Mouse (Mus musculus): Measurements from ENCODE around the gene Cdkn2d.
A peak's percentile ranks its signal among the peaks of the same experiment; 100 is the strongest.
"Not testable (repeated sequence)": the region's sequence is repeated elsewhere in the genome, so short reads cannot be mapped to it uniquely, and the experiment has no call there.

Cdkn2d gene

DNA sequence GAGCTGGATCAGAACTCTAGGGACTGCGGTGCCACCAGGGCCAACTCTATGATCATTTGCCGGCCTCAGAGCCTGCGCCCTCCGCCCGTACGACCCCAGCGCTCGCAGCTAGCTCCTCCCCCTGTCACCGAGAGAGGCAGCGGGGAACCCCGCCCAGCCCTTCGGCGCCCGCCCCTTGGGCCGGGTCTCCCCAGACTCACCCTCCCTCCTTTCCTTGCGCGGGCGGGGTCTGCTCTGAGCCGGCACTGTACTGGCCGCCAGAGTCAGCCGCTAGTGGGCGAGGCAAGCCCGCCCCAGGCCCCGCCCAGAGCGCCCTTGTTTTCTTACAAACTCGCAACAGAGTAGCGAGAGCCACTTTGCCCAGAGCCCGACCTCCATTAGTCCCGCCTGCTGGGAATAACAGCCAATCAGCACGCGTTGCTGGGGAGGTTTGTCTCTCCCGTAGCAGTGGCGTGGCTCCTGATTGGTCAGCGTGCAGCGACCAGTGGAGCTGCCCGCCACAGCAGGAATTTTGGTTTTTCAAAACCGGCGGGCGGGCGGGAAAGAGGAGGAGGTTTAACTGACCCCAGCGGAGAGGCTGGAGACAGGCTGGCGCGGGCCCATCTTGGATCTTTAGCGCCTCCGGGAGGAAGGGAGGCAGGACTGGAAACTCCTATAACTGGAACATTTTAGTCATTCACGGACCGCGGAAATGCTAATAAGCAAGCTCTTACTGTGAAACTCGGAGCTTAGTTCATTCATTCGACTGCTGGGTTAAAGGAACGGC, at the start of gene Cdkn2d:
Gene Cdkn2d (minus strand): TSS at position 386 of the 766 bp plus-strand sequence.
- DNase-seq: peak; percentile 100

DNA sequence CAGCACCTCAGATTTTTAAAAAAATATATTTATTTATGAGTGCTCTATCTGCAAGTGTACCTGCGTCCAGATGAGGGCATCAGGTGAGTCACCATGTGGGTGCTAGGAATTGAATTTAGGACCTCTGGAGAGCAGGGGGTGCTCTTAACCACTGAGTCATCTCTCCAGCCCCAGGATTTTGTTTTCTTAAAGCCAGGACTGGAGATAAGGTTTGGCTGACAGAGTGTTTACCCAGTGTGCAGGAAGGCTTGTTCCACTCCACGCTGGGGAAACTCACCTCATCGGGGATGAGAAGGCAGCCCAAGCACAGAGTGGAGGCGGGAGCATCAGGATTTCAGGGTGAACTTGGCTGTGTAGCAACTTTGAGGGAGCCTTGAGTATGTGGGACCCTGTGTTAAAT, 49.2 kb upstream of the Cdkn2d start:
- no peak for DNase-seq

DNA sequence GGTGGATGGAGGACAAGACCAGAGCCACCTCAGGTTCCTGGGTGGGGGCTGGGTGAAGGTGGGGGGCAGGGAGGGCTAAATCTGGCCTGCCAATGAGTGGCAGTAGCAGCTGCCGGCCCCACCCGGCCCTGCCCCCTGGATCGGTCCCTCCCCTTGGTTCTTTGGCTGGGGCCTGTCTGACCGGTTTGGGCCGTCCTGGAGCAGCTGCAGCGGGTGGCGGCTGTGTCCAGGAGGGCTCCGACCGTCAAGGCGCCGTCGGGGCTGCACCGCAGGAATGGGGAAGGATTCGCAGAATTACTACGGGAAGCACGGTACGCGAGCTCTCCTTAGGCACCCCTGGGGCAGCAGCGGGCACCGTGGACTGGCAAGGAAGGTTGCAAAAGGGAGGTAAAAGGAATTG, 46.4 kb upstream of the Cdkn2d start:
- no peak for DNase-seq

DNA sequence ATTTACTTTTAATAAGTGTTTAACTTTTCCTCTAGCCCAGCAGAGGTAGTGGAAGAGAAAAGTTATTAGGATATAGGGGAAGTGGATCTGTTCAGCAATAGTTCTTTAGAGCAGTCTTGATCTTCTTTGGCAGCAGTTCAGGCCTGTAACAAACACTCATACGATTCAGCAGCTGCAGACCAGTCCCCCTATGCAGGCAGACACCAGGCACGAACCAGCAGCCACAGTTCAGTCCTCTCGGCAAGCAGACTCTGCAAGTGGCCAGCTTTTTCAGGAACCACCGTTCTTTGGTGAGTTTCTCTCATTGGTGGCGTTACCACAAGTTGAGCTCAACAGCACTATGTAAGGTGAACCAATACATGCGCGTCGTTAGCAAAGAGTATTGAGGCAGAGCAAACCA, 45.3 kb upstream of the Cdkn2d start:
- DNase-seq: no peak

DNA sequence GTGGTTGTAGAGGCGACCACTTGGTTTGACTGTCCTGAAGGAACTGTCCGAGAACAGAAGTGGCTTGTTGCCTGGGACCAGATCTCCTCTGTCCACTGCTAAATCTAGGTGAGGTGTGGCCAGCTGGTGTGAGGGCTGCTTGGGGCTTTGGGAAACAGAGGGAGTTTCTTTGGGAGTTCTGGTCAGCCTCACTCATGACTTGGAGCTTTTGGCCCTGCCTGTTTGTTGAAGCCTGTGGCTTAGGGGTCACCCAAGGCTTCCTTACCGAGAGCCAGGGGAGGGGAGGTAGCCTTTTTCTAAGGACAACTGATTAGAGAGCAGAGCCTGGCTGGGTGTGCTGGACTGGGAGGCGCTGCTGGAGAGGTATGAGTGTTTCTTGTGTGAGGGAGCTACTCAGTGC, 44.2 kb upstream of the Cdkn2d start:
- DNase-seq: no peak

DNA sequence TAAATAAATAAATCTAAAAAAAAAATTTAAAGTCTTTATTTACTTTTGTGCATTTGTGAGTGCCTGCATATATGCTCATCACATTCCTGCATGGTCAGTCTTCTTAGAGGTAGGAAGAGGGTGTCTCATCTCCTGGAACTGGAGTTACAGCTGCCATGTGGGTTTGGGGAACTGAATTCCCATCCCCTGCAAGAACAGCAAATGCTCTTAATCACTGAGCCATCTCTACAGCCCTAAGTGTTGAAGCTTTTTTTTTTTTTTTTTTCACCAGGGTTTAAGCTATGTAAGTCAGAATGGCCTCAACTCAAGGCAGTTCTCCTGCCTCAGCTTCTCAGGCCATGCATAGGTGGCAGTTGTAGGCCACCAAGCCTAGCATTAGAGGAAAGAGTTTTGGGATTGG, 43.5 kb upstream of the Cdkn2d start:
- no peak for DNase-seq

DNA sequence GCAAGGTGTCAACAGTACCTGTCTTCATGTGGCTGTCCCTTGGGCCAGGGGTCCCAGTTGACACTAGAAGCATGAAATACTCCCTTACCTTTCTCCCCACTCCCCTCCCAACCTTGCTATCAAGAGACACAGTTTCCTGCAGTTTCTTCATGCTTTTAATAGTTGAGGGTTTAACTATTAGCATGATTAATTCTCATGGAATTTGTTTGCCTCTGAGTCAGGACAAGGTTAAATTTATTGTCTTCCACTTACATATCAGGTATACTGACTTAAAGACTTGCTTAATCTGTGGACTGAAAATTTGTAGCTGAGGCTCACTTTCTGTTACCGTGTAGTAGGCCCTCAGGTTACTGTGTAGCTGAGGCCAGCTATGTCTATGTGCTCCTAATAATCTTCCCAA, 42.3 kb upstream of the Cdkn2d start:
- DNase-seq: no peak

DNA sequence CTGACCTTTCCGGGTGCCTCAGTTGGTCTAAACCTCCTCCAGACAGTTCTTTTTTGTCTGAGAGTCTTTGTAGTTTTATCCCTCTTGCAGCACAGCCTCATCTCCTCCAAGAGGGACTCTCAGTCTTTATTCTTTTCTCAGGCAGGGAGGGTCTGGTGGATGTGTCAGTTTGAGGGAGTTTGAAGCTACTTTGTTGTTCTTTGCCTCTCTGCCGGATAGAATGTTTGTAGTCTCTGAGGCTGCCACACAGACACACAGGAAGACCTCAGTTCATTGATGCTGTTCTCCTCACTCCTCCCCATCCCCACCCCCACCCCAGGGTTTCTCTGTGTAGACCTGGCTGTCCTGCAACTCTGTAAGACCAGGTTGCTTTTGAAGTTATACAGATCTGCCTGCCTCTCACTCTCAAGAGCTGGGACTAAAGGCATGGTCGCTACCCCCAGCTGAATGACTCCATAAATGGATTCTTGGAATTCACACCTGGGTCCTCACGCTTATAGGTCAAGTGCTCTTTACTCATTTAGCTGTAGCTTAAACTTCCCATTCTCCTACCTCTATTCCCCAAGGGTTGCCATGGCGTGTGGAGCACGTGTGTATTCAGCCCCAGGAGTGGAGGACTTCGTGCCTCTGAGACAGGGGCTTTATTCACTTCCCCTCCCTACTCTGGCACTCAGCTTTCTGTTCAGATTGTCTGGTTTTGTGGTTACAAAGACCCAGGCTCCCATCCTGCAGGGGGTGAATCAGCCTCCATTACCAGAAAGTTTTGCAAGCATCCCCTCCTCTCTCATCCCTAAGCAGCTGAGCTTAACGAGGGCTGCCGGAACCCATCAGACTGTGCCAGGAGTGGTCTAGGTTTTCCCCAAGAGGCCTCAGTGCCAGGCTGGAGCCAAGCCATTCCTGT, 41.2 kb upstream of the Cdkn2d start:
- DNase-seq: peak; percentile 69

DNA sequence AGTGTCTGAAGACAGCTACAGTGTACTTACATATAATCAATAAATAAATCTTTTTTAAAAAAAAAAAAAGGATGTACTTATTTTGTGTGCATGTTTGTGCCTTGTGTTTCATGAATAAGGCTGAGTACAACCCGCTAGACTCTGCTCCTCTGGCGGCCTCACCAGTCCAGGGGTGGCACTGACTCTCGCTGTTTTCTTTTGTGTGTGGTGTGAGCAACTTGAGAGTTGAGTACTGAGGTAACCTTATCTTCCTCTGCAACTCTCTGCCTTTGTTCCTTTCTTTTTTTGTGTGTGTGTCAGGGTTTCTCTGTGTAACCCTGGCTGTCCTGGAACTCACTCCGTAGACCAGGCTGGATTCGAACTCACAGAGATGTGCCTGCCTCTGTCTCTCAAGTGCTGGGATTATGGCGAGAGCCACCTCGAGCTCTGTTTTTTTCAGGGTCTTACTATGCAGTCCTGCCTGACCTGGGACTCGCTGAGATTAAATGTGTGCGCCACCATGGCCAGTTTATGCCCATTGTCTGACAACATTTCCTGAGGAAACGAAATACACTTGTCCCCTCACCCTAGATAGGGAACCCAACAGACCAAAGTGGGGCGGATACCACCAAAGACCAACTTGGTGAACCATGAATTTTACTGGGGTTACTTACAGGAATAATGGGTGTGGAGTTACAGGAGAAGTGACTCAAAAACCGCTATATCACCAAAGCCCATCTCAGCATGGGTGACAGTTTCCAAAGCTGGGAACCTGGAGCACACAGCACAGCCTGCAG, 40.3 kb upstream of the Cdkn2d start:
- DNase-seq: peak; percentile 28

DNA sequence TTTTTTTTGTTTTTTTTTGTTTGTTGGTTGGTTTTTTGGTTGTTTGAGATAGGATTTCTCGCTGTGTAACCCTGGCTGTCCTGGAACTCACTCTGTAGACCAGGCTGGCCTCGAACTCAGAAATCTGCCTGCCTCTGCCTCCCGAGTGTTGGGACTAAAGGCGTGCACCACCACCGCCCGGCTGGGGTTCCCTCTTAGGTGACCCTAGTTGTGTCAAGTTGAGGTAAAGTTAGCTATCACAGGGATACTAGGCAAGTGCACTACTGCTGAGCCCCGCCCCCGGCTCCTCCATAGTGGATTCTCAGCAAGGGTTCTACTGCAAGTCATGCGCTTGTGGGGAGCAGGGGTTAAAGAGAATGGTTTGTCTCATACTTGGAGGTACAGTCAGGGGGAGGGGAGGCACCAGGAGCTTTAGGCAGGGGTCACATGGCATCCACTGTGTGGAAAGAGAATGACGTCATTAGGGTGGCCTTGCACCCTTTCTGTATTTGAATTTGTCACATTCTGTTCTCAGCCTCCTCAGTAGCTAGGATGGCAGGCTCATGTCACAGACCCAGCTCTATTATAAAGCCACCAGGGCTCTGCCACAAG, 38.6 kb upstream of the Cdkn2d start:
- DNase-seq: peak; percentile 46

DNA sequence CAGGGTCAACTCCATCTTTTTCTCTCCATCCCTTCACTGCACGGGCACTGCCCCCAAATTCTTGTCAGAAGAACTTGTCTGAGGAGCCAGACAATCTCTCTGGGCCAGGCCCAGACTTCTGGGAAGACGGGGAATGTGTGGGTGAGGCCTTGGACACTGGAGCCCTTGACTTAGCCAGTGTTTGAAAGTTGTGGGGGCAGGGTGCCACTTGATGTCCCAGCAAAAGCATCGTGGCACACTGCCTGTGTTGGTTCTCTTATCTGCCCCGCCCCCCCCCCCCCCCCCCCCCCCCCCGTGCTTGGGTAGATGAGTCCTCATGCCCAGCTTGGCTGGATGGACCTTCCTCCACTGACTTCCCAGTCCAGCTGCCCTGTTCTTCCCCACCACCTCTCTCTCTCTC, 37.8 kb upstream of the Cdkn2d start:
- peak; percentile 20 for DNase-seq

DNA sequence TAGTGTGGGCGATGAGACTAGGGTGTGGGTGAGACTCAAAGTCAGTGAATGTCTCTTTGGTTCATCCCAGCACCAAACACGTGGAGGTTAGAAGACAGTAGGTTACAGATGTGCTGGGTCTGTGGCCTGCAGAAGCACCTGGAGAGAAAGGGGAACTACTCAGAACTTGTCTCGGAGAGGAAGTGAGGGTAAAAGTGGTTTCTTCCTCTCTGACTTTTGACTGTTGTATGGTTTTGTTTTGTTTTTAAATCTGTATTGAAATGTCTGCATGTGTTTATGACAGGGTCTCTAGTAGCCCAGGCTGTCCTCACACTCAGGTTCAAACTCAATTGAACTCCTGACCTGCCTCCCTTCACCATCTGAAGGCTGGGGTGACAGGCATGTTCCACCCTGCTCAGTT, 36.8 kb upstream of the Cdkn2d start:
- peak; percentile 78 for DNase-seq

DNA sequence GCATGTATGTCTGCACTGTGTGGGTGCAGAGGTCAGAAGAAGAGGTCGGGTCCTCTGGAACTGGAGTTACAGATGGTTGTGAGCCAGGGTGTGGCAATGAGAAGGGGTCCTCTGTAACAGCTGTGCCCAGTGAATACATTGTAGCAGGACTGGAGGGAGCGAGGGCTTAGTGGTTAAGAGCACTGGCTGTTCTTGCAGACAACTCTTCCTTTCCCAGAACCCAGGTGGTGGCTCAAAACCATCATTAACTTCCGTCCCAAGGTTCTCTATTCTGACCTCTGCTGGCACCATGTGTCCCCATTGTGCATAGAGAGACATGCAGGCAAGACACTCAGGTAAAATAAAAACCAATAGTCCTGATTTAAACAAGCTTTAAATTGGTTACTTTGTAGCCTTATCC, 36.4 kb upstream of the Cdkn2d start:
- DNase-seq: peak; percentile 56

DNA sequence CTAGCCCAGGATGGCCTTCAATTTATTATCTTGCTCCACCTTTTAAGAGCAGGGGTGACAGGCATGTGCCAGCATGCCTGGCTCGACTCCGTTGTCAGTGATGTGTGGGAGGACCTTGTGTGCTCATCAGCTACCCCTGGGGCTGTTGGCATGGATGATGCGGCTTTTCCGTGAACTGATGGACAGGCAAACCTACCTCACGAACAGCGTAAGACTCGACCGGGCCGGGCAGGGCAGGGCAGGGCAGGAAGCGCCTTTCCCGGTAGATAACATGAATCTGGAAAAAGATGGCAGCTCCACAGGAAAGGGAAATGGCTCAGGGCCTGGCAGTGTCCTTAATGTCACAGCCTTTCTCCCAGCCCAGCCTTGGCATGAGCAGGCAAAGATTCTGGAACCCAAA, 33.1 kb upstream of the Cdkn2d start:
- DNase-seq: no peak

DNA sequence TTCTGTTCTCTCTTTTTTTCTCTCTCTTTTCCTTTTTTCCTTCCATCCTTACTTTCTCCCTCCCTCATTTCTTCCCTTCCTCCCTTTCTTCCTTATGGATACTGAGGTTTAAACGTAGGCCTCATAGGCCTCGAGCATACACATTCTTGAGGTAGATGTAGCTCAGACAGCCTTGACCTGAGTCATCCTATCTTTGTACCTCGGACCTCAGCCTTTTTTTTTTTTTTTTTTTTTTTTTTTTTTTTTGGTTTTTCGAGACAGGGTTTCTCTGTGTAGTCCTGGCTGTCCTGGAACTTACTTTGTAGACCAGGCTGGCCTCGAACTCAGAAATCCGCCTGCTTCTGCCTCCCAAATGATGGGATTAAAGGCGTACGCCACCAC, 31.7 kb upstream of the Cdkn2d start:
- not testable (repeated sequence) for DNase-seq

DNA sequence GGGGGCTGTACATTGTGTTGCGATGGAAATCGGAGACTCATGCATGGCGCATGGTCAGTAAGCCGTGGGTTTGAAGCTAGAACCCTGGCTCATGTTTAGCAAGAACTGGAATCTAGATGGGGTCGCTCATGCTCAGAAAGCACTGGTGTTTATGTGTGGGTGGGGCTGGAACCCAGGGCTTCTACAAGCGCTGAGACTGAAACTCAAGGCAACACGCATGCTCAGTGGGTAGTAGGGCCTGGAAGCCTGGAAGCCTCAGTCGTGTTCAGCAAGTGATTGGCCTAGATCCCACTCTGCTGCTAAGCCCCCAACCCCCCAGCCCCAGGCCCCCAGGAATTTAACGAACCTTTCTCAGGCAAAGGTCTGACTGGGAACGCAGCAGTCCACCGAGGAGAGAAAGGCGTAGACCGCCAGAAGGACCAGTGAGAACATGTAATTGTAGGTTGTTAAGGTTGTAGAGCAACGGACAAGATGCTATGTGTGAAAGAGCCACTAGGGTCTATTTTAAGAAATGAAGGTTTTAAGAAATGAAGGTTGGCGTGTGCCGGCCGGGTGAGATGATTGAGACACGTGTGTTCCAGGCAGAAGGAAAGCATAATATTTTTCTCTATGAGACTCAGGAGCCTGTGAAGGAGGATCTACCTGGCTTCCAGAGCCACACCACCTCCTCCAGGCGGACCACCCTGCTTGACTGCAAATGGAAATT, 31.2 kb upstream of the Cdkn2d start:
- DNase-seq: peak; percentile 83

DNA sequence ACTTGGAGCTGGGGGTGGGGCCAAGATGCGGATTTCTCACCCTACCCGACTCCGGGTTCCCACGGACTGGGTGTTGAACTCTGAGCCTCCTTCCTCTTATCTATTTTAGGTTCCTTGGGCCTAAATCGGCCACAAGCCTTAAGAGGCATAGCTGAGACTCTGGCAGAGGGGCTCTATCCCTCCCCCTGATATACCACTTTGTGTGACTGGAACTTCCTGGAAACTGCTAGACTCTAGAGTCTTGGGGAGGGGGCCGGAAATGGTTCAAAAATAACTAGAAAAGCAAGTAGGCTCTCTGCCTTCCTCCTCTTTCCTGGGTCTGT, 30.3 kb upstream of the Cdkn2d start:
- peak; percentile 80 for DNase-seq

DNA sequence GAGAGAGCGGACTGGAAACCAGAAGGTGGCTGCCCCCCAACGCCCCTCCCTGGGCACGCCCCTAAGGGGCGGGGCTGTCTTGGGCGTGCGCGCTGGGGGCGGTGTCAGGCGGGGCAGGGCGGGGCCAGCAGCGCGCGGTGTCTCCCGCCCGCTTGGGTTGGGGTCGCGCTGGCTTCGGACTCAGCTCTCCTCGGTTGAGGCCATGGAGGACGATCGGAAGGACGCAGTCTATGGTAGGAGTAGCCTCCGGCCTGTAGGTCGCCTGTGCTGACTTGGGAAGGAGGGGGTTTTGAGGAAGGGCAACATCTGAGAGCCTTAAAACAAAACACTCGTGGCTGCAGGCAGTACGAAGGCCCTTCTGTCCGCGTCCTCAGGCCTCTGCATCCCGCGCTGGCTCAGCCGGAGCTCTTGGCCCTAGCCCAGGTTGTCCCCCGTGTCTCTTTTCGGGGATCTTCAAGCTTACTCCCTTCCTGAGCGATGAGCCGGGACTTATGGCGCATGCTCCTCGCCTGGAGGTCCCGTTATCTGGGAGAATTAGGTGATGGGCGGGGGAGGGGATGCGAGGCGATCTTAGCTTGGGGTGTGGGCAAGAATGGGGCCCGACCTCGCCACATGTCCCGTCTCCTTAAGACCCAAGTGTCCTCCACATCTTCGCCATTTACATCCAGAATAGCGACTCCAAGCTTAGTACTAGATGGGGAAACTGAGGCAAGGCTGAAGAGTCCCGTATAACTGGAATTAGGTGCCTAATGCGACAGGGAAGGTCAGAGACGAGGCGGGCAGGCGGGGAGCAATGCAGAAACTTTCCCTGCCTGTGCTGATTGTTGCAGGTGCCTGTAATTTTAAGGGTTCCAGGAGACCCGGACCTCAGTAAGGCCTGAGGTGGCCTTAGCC, 29.7 kb upstream of the Cdkn2d start, which contains the start of gene Slc44a2:
Gene Slc44a2 (plus strand): TSS at position 80 of the 894 bp plus-strand sequence.
- peak; percentile 93 for DNase-seq

DNA sequence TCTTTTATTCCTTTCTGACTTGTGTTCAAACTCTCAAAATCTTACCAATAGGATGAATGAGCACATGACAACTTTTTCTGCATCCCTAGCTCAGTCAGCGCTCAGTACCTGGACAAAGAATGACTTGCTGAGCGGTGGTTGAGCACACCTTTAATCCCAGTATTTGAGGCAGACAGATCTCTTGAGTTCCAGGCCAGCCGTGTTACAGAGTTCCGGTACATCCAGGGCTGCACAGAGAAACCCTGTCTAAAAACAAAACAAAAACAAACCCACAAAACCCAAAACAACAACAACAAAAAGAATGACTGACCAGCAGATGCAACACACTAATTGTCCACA, 29.0 kb upstream of the Cdkn2d start:
- no peak for DNase-seq

DNA sequence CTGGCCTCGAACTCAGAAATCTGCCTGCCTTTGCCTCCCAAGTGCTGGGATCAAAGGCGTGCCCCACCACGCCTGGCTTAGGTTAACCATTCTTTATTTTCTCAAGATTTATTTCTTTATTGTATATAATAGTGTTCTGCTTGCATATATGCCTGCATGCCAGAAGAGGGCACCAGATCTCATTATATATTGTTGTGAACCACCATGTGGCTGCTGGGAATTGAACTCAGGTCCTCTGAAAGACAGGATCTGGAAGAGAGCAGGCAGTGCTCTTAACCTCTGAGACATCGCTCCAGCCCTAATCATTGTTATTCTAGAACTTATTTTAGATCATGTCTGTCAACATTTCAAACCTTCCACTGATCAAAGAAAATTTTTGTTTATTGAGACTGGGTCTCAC, 28.3 kb upstream of the Cdkn2d start:
- no peak for DNase-seq

DNA sequence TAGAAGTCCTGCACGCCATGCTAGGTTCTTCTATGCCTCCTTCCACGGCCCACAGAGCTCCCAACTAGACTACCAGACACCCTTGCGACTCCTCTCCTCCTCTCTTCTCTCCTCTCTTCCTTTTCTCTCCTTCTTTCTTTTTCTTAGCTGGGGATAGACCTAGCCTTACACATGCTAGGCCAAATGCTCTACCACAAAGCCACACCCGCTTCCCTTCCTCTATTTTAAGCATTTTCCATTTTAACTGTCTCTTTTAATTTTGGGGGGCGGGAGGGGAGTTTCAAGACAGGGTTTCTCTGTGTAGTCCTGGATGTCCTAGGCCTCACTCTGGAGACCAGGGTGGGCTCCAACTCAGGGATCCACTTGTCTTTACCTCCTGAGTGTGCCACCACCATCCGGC, 27.6 kb upstream of the Cdkn2d start:
- peak; percentile 17 for DNase-seq

Measured in thymus, postnatal 14 days (tissue).